In genomic region chr17:56005415-56006061, GRCm38 (mm10) we compare ENCODE assay signal across 8 mouse cellular contexts. TPM values are rescaled to one million over a fixed set of nuclear protein-coding genes. Genes with fewer than 3 reads are reported as not detected.
DNase-seq lines count a peak whose midpoint lies in the region; ATAC-seq and TF ChIP-seq lines count a peak whose summit lies in the region.

TSS of gene Stap2 (minus strand) at chr17:56005584.
TSS of gene Mpnd (plus strand) at chr17:56005711.

- peaks cover 16% of the 10 kb centered on the region for H3K27me3 ChIP-seq in E14TG2a.4 (ENCODE audit: insufficient read depth, low read length)
- H3K27me3 ChIP-seq in embryonic facial prominence, embryonic 10.5 days (replicated peaks; ENCODE audit: low read depth, poor library complexity, severe bottlenecking) = peaks cover 24% of the 10 kb centered on the region
- peaks cover 1% of the 10 kb centered on the region for H3K27me3 ChIP-seq in hindbrain, embryonic 16.5 days (replicated peaks; ENCODE audit: control insufficient read depth, insufficient read depth, low read length)
- H3K27me3 ChIP-seq in liver, embryonic 13.5 days = peaks cover 25% of the 10 kb centered on the region

- peaks cover 52% of the 10 kb centered on the region for H3K4me1 ChIP-seq in E14TG2a.4 (replicated peaks; ENCODE audit: low read depth, low read length)
- H3K4me1 ChIP-seq in embryonic facial prominence, embryonic 10.5 days = peaks cover 33% of the 10 kb centered on the region
- peaks cover 13% of the 10 kb centered on the region for H3K4me1 ChIP-seq in hindbrain, embryonic 16.5 days (ENCODE audit: control insufficient read depth, insufficient read depth, low read depth, low read length)
- peaks cover 38% of the 10 kb centered on the region for H3K4me1 ChIP-seq in liver, embryonic 13.5 days (replicated peaks)

- TF ChIP-seq CTCF in E14TG2a.4 (conservative IDR thresholded peaks at IDR 0.05; ENCODE audit: low read length) = no peak

- H3K9ac ChIP-seq in hindbrain, embryonic 16.5 days (ENCODE audit: low read depth, low read length) = no peak within 1 kb of the TSS; the same call in 1 of the 2 replicates
- H3K9ac ChIP-seq in liver, embryonic 13.5 days = no peak within 1 kb of the TSS

- 0 out of 2 replicates have a peak, but pooled peaks cover 4% of the 10 kb centered on the region for H3K36me3 ChIP-seq in E14TG2a.4 (ENCODE audit: insufficient read depth, low read length)
- no peaks in the 10 kb centered on the region for H3K36me3 ChIP-seq in embryonic facial prominence, embryonic 10.5 days (replicated peaks)
- H3K36me3 ChIP-seq in hindbrain, embryonic 16.5 days (ENCODE audit: control insufficient read depth, insufficient read depth, low read length) = no peaks in the 10 kb centered on the region
- H3K36me3 ChIP-seq in liver, embryonic 13.5 days = no peaks in the 10 kb centered on the region

- no peaks in the 10 kb centered on the region for H3K9me3 ChIP-seq in E14TG2a.4 (ENCODE audit: low read length)
- no peaks in the 10 kb centered on the region for H3K9me3 ChIP-seq in embryonic facial prominence, embryonic 10.5 days
- H3K9me3 ChIP-seq in hindbrain, embryonic 16.5 days (ENCODE audit: control insufficient read depth, low read length) = no peaks in the 10 kb centered on the region
- no peaks in the 10 kb centered on the region for H3K9me3 ChIP-seq in liver, embryonic 13.5 days (replicated peaks)

- H3K27ac ChIP-seq in embryonic facial prominence, embryonic 10.5 days (replicated peaks) = no peak within 1 kb of the TSS
- no peak within 1 kb of the TSS for H3K27ac ChIP-seq in hindbrain, embryonic 16.5 days (ENCODE audit: low read depth, low read length)
- H3K27ac ChIP-seq in liver, embryonic 13.5 days = no peak within 1 kb of the TSS; the same call in 1 of the 2 replicates

- WGBS in embryonic facial prominence, embryonic 10.5 days = 46% methylated on average over 13 of the region's 13 CpGs
- 50% methylated on average over 13 of the region's 13 CpGs for WGBS in hindbrain, embryonic 16.5 days
- 19% methylated on average over 13 of the region's 13 CpGs for WGBS in liver, embryonic 13.5 days (ENCODE audit: insufficient replicate concordance)

- peak; percentile 74 for DNase-seq in cerebellum, adult 9-10 months
- DNase-seq in embryonic facial prominence, embryonic 10.5 days (ENCODE audit: low spot score) = peak; percentile 65
- no peak for DNase-seq in liver, embryonic 13.5 days
- no peak for DNase-seq in right cerebral cortex, adult 18-20 months
- DNase-seq in spleen, postnatal 36 days (ENCODE audit: low spot score in 2 of 2) = no peak

- ATAC-seq in cerebellum, adult (ENCODE audit: insufficient number of reproducible peaks, low FRiP score, low TSS enrichment) = no peak
- no peak for ATAC-seq in hindbrain, embryonic 16.5 days
- ATAC-seq in liver, embryonic 13.5 days (ENCODE audit: low read depth) = no peak

- no peak within 1 kb of the TSS for H3K4me2 ChIP-seq in hindbrain, embryonic 16.5 days (ENCODE audit: low read length)
- H3K4me2 ChIP-seq in liver, embryonic 13.5 days = 0 out of 2 replicates have a peak within 1 kb of the TSS, but pooled peaks have one; percentile 11

- 0 out of 2 replicates have a peak within 1 kb of the TSS, but pooled peaks have one; percentile 37 for H3K4me3 ChIP-seq in E14TG2a.4 (replicated peaks; ENCODE audit: low read length)
- 0 out of 2 replicates have a peak within 1 kb of the TSS, but pooled peaks have one; percentile 0 for H3K4me3 ChIP-seq in embryonic facial prominence, embryonic 10.5 days
- H3K4me3 ChIP-seq in hindbrain, embryonic 16.5 days (ENCODE audit: low read length) = peak within 1 kb of the TSS; percentile 8; the same call in 1 of the 2 replicates
- no peak within 1 kb of the TSS for H3K4me3 ChIP-seq in liver, embryonic 13.5 days (replicated peaks)

RNA-seq across cellular contexts. Expression of gene Stap2, which starts in this region (rescaled TPM):
- polyA plus RNA-seq in embryonic facial prominence, embryonic 10.5 days (2016; fragmentation: Nextera tagmentation; extraction: Ambion mirVana) = 8.2 and 8.8 TPM in 2 replicates
- polyA plus RNA-seq in hindbrain, embryonic 16.5 days (2015; fragmentation: Nextera tagmentation; extraction: Ambion mirVana) = 6.5 and 6.8 TPM in 2 replicates
- 1.5 and 1.8 TPM in 2 replicates for polyA plus RNA-seq in liver, embryonic 13.5 days (2015; fragmentation: Nextera tagmentation; extraction: Ambion mirVana)

RNA-seq across cellular contexts. Expression of gene Mpnd, which starts in this region (rescaled TPM):
- polyA plus RNA-seq in embryonic facial prominence, embryonic 10.5 days (2016; fragmentation: Nextera tagmentation; extraction: Ambion mirVana) = 126 and 135 TPM in 2 replicates
- 119 and 127 TPM in 2 replicates for polyA plus RNA-seq in hindbrain, embryonic 16.5 days (2015; fragmentation: Nextera tagmentation; extraction: Ambion mirVana)
- polyA plus RNA-seq in liver, embryonic 13.5 days (2015; fragmentation: Nextera tagmentation; extraction: Ambion mirVana) = 13.5 and 14.5 TPM in 2 replicates

Comparison
In these comparisons a context has a peak if more than half of its experiments do, and no peak if none do; other contexts are left out.
1. DNase-seq: peak in cerebellum, adult 9-10 months (single experiment) and embryonic facial prominence, embryonic 10.5 days (single experiment); none in liver, embryonic 13.5 days (single experiment), right cerebral cortex, adult 18-20 months (single experiment) and spleen, postnatal 36 days (0 of 2).